Mouse (Mus musculus) ES-CJ7 (cell line): Measurements from ENCODE around the gene Gpr63.
"Not testable (repeated sequence)": the region's sequence is repeated elsewhere in the genome, so short reads cannot be mapped to it uniquely, and the experiment has no call there.

Source experiments
- DNase-seq: peaks from one replicate; pipeline ENCODE4 v3.0.0; 2011; ENCODE audit warnings: low read depth, low spot score

Gpr63 gene

DNA sequence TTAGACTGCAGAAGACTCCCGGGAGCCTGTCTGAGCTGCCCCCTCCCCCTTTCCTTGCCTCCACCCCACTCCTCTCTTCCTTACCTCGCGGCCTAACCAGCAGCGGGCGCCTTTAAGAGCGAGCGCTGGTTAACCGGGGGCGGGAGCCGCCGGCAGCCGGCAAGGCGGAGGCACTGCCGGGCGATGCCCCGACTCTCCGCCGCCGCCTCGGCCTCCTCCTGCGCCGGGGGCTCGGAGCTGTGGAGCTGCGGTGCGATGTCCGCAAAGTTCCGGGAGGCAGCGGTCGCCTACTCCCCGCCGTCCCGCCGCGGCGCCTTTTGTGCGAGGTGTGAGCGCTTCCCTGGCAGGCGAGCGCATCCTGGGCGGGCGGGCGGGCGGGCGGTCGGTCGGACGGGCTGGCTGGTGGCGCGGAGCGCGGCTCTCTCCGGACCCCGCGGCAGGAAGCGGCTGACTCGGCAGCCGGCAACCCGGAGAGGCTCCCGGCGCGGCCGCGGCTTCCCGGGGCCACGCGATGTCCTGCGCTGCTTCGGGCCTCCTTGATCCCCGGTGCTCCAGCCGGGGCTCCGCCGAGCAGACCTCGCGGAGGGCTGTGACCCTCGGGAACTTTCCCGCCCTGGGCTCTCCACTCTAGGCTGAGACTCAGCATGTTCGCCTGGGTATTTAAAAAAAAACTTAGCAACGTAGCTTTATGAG is at the start of gene Gpr63:
Gpr63 (plus strand) TSS at position 109 of the 693 bp plus-strand sequence.
- peak; percentile 80 for DNase-seq

DNA sequence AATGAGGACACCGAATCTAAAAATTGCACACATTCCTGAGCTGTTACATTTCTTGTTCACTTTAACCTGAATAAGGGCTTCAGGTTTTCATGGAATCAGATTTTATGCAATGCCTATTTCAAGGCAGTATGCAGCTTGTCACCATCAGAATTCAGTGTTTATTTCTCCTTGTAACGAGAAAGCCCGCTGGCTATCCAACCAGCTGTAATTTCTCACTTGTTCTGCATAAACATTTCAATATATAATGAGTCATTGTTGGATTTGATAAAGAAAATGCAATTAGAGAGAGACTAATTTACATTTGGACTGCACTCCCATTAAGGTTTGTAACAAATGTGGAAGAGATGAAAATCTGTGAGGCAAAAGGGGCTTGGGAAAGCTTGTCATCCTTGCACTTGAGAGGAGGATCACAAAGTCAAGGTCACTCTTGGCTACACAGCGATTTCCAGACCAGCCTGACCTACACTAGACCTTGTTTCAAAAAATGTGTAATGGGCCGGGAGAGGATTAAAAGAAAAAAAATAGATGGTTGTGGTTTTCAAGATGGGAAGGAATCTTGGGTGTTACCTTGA is 46.1 kb upstream of the Gpr63 start:
- DNase-seq: no peak

DNA sequence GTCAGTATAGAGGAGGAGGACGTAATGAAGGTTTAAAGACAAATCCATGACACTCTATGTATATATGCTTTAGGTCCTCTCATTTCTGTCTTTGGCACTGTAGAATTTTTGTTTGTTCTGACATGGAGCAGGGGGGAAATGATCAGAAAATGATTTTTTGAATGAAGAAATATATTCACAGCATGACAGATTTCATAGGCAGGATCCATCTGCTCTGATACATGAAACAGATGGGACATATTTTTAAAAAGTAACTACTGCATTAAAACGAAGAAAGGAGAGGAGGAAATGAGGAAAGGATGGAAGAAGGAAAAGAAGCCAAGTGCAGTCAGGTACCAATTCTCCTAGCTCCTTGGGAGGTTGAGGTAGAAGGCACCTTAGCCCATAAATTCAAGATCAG is 41.5 kb upstream of the Gpr63 start:
- DNase-seq: no peak

DNA sequence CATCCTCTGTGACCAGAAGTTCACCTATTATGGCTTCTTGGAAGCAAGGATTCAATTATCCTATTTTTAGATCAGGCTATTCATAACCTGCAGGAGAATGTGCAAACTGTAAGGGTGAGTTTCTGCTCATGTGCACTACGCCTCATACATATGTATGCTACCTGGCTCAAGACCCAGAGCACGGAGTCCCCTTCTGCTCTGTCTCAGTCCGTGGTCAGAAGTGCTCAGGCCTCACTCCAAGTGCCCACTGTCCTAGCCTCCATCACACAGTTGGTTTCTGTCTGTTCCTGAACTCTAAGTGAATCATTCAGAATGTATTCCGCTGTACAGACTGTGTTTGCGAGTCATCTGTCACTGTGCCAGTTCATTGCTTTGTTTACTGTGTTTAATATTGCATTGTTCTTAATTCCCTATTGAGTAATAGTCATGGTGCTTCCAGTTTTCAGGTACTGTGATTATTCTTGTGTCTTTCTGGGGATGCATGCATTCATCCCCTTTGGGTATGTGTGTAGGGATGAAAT is 37.9 kb upstream of the Gpr63 start:
- no peak for DNase-seq

DNA sequence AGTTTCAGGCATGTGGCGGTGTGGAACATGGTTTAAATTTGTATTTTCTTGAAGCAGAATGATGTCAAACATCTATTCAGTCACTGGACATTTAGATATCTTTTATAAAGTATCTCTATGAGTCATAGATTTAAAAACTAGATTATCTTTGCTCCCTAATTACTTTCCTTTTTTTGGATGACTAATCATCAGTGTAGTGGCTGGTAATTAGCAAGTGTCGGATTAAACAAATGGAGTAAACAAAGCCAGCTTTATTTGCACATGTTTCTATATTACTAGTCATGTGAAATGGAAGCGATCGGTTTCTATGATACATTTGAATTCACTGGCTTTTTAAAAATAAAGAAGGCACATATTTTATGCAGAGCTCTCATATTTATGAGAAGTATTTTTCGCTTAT is 37.3 kb upstream of the Gpr63 start:
- no peak for DNase-seq

DNA sequence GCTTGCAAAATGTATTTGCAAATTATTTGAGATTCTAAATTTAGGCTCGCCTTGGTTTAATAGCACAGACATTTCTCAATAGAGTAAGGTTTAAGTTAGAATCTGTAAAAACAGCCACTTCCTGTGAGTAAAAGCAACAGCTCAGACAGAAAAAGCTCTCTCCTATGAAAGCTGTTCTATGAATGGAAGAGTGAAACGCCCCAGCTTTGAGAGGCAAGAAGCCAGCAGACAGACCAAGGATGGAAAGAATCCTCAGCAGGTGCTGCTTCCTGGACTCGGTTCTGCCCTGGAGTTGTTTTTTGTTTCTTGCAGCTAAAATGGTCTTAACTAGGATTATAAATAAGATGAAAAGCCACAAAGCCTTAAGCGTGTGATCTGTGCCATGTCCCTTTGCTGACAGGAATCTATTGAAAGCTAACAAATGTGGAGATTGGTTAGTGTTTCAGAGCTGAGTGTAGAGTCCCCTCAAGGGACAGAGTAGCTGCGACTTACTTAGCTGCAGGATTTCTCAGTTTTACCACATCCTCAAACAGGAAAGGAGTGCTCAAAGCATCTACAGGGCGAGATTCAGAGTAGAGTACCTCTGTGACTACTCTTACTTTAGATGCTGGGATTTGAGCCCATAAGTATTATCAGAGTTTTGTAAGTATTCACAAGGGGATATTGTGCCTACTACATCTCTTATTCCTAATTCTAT is 23.3 kb upstream of the Gpr63 start:
- DNase-seq: no peak

DNA sequence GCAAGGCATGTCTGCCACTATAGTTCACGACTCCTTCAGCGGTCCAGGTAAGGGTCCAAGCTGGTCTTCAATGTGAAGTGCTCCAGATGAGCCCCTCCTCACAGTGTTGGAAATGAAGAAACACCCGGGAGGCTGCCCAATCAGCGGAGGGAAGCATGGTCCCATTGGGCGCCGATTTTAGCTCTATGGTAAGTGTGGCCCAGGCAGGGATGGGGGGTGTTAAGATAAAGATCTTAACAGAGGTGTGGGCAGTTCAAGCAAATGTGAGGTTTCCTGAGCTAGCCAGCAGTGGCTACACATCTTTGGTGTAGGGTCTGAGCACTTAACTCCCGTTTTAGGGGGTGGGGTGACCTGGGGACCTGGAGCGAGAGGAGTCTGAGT is 299 bp upstream of the Gpr63 start:
- DNase-seq: no peak

DNA sequence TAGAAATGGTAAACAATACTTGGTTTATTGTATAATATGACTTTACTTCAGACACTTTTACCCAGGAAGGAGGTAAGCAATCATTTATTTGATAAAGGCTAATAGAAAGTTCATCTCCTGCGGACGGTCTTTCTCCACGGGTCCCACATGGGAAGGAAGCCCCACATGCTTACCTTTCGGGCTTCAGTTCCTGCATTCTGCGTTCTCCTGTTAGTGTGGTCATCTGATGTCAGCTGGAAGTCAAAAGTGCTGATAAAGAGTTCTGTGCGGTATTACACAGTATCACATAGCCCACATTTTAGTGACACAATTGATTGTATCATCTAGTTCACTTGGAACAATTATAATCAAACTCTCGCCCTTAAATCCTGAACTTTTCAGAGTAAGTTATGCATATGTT is 1.0 kb downstream of the Gpr63 start:
- DNase-seq: no peak

DNA sequence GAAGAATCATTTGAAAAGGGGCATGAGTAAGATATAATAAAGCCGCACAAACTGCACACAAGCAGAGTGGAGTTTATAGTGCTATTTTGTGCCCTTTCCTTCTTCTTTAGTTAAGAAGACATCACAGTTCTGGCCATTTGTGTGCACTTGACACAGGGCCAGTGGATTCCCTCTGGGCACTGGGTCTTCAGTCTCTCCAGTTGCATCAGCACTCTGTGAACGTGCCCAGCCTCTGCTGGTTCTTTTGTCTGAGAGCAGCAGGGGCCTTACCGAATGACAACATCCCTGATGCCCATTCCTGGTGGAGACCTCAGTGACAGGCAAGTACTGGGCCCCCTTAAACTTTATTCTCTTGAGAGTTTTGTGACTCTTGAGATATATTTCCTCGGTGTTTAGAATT is 12.4 kb downstream of the Gpr63 start:
- no peak for DNase-seq

DNA sequence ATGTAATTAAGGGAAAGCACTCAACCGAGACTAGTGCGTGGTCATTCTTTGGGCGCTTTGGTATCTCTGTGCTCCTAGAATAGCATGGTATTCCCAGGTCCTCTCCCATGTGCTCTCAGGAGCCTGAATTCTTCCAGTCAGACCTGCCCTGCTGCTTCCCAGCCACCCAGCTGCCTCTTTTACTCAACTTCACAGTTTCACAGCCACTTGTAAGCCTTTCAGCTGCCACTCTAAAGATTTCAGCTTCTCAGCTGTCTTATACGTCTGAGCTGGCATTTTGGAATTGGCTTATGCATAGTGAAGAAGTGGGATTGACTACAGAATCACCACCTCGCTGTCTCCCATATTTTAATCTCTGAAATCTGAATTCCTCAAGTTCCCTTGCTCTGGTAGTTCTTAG is 19.4 kb downstream of the Gpr63 start:
- no peak for DNase-seq

DNA sequence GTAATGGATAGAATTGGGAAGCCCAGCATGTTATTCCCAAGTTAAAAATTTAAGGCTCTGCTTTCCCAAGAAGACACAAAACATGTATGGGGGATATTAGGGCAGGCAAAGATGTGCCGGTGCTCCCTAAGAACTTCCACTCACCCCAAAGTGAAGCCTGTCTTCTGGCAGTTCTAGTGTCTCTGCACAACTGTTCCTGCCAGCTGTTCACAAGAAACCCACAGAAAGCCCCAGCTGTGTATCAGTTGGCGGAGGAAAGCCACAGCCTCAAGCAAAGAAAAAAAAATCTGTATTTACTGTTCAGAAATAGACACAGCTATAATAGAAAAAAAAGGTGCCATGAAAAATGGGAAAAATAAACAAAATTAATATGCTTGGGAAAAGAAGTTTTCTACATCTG is 25.3 kb downstream of the Gpr63 start:
- no peak for DNase-seq

DNA sequence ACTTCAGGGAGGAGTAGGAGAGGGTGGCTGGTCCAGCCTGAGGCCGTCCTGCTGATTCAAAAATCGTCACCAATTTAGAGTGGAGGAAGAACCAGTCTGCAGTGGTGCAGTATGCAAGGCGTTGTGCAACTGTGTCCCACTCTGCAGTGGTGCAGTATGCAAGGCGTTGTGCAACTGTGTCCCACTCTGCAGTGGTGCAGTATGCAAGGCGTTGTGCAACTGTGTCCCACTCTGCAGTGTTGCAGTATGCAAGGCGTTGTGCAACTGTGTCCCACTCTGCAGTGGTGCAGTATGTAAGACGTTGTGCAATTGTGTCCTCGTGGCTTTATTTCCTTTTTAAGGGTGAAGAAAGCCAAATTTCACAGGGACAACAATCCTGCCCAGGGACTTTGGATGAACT is 43.1 kb downstream of the Gpr63 start:
- DNase-seq: not testable (repeated sequence)

DNA sequence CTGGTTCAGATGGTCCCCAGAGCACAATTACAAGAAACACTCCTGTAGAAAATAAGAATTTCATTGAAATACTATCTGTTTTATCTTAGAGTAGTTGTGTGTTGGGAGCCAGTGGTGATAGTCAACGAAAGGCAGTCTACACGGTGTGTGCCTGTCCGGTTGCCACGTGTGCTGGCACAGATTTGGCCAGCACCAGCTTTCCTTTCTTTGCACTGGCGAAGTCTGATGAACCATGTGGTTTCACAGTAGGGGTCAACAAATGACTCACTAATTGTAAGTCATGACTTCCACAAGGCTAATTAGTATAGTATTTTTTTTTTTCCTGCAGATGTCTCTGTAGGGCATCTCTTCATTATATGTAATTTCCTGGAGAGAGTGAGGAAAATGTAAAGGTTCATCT is 45.6 kb downstream of the Gpr63 start:
- no peak for DNase-seq

DNA sequence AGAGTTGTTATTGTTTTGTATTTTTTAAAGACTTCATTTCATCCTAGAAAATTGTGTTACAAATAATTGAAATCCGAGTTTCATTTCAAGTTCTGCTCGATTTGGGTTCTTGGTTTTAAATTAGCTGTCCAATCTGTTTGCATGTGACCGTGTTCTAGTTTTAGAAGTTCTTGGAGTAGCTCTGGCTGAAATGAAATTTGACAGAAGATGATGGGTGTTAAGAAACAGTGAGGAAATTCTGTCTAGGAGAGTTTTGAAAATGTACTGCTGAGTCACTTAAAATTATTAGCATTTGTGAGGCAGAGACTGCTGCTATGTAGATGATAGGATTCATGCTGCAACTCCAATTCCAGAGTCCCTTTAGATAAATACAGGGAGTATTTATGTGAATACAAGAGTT is 46.5 kb downstream of the Gpr63 start:
- no peak for DNase-seq

DNA sequence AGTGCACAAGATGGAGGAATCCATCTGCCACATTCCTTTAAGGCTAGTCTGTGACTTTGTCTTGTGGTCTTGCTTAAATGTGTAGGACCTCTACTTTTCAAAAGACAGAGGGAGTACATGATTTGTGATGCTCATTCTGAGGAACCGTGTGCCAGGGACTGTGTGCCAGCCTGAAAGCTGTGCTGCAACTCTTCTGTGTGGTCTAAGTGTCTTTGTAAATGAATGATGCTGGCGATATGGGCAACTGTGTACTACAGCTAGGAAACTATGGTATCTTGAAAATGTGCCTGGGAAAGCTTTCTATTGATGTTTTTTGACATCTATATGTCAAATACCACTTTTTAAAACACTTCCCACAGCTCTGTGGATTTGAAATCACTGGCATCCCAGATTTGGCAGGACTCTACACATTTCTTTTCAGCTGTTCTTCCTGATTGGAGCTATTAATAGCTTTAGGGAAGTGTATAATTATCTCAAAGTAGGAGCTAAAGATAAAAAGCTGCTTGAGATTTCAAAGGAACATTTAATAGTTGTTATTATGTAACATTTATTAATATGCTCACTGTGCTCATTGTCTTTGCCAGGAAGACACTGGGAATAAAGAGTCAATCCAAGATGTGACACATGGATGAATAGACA is 48.9 kb downstream of the Gpr63 start:
- no peak for DNase-seq

DNA sequence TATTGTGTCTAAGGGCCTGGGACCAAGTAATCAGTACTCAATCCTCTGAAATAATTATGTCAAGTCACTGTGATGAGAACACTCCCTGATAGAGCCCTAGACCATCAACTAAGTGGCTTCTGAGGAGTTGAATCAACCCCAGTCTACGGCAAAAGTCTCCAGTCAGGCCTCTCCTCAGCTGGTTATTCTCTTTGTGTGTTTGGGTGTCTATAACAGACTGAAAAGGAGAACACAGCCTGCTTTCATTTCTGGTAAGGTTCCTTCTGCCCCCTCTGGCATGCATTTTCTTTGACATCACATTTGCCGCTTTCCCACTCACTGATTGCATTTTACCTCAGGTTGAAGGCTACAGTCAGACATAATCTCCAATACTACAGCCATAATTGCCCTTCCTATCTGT is 62.0 kb downstream of the Gpr63 start:
- no peak for DNase-seq

DNA sequence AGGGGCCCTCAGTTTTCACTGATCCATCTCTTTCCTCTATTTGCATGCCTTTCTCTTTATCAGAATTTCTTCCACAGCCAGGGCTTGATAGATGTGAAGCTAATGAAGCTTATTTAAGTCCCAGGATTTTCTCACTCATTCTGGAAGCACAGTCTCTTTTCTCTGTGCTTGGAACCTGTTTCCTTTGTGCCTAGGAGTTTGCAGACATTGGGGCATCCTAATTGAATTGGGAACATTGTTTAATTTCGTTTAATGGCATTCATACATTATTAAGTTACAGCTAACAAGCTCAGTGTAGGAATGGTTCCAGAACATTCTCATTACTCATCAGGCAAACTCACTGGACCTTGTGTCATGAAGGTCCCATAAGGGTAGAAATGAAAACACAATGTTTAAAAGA is 62.5 kb downstream of the Gpr63 start:
- DNase-seq: no peak

DNA sequence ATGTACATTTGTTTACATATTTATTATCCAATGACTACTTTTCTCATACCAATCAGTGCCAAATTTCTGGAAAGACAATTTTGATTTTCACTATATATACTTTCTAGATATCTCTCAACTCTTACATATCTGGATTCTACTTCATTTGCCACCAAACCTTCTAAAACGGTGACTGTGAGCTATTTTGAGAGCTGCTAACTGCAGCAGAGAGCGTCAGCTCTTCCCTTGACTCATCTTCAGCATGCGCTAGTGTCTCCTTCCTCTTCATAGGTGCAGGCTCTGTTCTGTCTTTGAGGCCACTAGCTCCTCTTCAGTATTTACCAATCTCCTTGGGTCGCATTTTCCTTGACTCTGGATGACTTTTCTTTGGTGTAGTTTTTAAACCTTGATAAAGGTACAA is 63.7 kb downstream of the Gpr63 start:
- no peak for DNase-seq

DNA sequence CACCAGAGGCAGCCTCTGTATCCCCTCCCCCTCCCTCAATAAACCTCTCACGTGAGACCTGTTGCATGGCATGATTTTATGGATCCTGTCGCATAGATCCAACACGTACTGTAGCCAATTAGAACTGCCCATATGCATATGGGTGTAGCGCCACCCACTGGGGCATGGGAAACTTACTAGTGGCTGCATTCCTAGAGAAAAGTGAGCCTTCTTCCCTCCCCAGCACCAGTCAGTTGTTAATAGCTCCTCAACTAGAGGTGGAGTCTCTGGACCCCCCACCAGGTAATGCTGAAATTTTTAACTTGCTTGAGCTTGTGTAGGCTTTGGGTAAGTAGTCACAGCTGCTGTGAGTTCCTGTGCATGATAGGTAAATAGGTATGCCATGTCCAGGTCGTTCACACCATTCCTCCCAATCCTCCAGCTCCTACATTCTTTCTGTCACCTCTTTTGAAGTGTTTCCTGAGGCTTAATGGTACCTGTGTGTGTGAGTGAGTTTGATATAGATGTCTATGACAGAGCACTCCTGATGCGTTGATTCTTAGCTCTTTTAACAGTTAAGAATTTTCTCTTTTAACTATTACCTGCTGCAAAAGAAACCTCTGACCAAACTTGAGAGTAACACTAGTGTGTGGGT is 69.1 kb downstream of the Gpr63 start:
- peak; percentile 9 for DNase-seq

DNA sequence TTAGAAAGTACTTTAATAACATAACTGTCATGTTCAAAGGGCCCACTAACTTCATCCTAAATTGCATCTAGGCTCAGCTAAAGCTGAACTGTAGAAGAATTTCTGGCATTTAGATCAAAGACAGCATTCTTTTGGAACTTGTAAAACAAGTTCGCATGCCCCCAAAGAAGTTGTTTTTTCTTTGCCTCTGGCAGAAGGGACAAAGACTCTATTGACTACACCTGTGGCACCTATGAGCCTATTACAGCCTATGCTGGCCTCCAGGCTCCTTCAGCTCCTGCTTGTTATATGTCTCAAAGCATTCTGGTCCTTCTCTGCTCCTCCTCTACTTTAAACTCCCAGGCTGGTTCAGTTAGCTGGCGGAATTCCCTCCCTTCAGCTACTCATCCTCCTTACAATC is 69.6 kb downstream of the Gpr63 start:
- no peak for DNase-seq

DNA sequence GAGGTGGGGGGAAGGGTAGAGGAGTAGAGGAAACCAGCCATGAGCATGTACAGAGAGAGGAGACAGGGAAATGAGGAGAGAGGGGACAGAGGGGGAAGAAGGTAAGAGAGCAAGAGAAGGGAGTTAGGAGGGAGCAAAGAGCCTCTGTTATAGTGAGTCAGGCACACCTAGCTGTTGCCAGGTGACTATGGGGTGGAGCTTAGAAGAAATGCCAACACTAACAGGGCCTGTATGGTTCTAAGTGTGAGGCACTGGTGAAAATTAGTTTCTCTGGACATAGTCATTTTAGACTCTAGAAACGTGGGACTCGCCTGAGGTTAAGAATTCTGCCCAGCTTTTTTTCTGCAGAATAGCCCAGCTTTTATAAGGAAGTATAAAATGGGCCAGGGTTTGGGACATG is 71.1 kb downstream of the Gpr63 start:
- no peak for DNase-seq

DNA sequence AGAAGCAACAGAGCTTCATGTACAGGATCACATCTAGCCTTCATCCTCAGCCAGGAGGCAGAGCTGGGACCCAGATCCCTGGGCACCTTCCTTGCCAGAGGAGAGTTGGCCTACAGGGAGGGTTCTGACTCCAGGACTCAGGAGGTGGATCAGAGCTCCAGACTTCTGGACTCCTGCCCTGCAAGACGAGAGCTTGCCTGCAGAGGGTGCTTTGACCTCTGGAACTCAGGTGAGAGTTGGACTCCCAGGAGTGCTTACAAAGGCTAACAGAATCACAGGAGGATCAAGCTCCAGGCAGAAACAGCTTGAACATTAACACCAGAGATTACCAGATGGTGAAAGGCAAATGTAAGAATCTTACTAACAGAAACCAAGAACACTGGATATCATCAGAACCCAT is 89.3 kb downstream of the Gpr63 start:
- not testable (repeated sequence) for DNase-seq
